Mouse (Mus musculus) embryonic facial prominence, embryonic 11.5 days (tissue): ENCODE results near the gene U2af1l4. TPM values are rescaled to one million over a fixed set of nuclear protein-coding genes. Genes with fewer than 3 reads are reported as not detected.

Source experiments
- ATAC-seq: fragments of 200-750 bp; cut with Nextera tagmentation; replicated peaks from 2 replicates; pipeline ENCODE4 v1.8.0; 2017; ENCODE audit warnings: low read depth; ENCODE audit not compliant: insufficient number of reproducible peaks, low FRiP score, low TSS enrichment
- DNase-seq: peaks from one replicate; pipeline ENCODE4 v3.0.0-alpha.2; 2015; ENCODE audit warnings: low spot score
- H3K27ac ChIP-seq: fragments of 300-500 bp; sonication (generic); replicated peaks from 2 replicates; pipeline ENCODE4 v1.5.1; 2014; ENCODE audit warnings: mild to moderate bottlenecking, low read depth, low read length, control low read depth
- H3K27me3 ChIP-seq: fragments of 300-500 bp; sonication (generic); 2 replicates; pipeline ENCODE4 v1.6.1; 2014; ENCODE audit warnings: mild to moderate bottlenecking, low read length, moderate library complexity, mixed read lengths; ENCODE audit not compliant: control insufficient read depth, insufficient read depth
- H3K36me3 ChIP-seq: fragments of 300-500 bp; sonication (generic); replicated peaks from 2 replicates; pipeline ENCODE4 v1.6.1; 2014; ENCODE audit warnings: low read depth, mild to moderate bottlenecking, low read length, moderate library complexity, mixed read lengths; ENCODE audit not compliant: control insufficient read depth, insufficient read depth
- H3K4me1 ChIP-seq: fragments of 300-500 bp; sonication (generic); 2 replicates; pipeline ENCODE4 v1.6.1; 2014; ENCODE audit warnings: low read length, mixed read lengths; ENCODE audit not compliant: control insufficient read depth, insufficient read depth
- H3K4me2 ChIP-seq: fragments of 300-500 bp; sonication (generic); 2 replicates; pipeline ENCODE4 v1.6.1; 2014; ENCODE audit warnings: low read depth, mild to moderate bottlenecking, control low read depth, low read length, moderate library complexity
- H3K4me3 ChIP-seq: fragments of 300-500 bp; sonication (generic); 2 replicates; pipeline ENCODE4 v1.5.1; 2014; ENCODE audit warnings: low read depth, low read length, control low read depth
- H3K9ac ChIP-seq: fragments of 300-500 bp; sonication (generic); replicated peaks from 2 replicates; pipeline ENCODE4 v1.6.1; 2014; ENCODE audit warnings: mild to moderate bottlenecking, control low read depth, low read length
- H3K9me3 ChIP-seq: fragments of 300-500 bp; sonication (generic); replicated peaks from 2 replicates; pipeline ENCODE4 v1.6.1; 2016; ENCODE audit warnings: mild to moderate bottlenecking, low read length, inconsistent platforms, mixed read lengths; ENCODE audit not compliant: control insufficient read depth
- WGBS: fragments of 180-500 bp; shearing (Covaris S2); extraction: QIAGEN DNeasy Blood & Tissue Kit; methylation state at CpG from one replicate; pipeline ENCODE4 v1.1.7; 2014; 5-methylcytosine and 5-hydroxymethylcytosine counted together
- polyA plus RNA-seq: library from polyadenylated mRNA; unstranded; fragments of >200 nt; fragmentation: Nextera tagmentation; extraction: Ambion mirVana; gene quantifications from 2 replicates; pipeline ENCODE4 v1.2.1, GENCODE M21; 2014

The U2af1l4 gene
- polyA plus RNA-seq, 1 experiment from 2014 or later: 99.9 TPM

- Histone ChIP-seq H3K27me3 (no peaks in the 10 kb centered on the region), H3K27ac (no peak overlapping the region), H3K4me3 (no peak overlapping the region), H3K9ac (no peak overlapping the region), H3K4me1 (0 out of 2 replicates have a peak, but pooled peaks cover 4% of the 10 kb centered on the region), H3K9me3 (no peaks in the 10 kb centered on the region), H3K36me3 (peaks cover 6% of the 10 kb centered on the region), H3K4me2 (no peak overlapping the region)
- ATAC-seq (no peak), DNase-seq (peak; percentile 46)
- WGBS: 23% methylated on average over 10 of the region's 10 CpGs
Observed at GRCm38 (mm10) chr7:30525954-30526353, 37.1 kb upstream of the U2af1l4 start.

GRCm38 (mm10) chr7:30526399-30526798 lies 36.7 kb upstream of the U2af1l4 start:
- H3K27ac ChIP-seq: no peak overlapping the region
- peaks cover 8% of the 10 kb centered on the region for H3K36me3 ChIP-seq
- ATAC-seq (0 out of 2 replicates have a peak, but pooled peaks have one; percentile 21), DNase-seq (no peak)
- H3K4me1 ChIP-seq: 0 out of 2 replicates have a peak, but pooled peaks cover 4% of the 10 kb centered on the region
- WGBS: 10% methylated on average over 15 of the region's 17 CpGs
- no peaks in the 10 kb centered on the region for H3K27me3 ChIP-seq
- no peak overlapping the region for H3K4me3 ChIP-seq
- peak overlapping the region; percentile 10 for H3K9ac ChIP-seq
- H3K9me3 ChIP-seq: no peaks in the 10 kb centered on the region
- H3K4me2 ChIP-seq: no peak overlapping the region

- Histone ChIP-seq H3K4me2 (no peak overlapping the region), H3K27ac (no peak overlapping the region), H3K27me3 (no peaks in the 10 kb centered on the region), H3K9me3 (no peaks in the 10 kb centered on the region), H3K4me1 (0 out of 2 replicates have a peak, but pooled peaks cover 4% of the 10 kb centered on the region), H3K4me3 (no peak overlapping the region), H3K9ac (no peak overlapping the region), H3K36me3 (peaks cover 11% of the 10 kb centered on the region)
- WGBS: 83% methylated on average over 14 of the region's 14 CpGs
- no peak for DNase-seq
- no peak for ATAC-seq
Observed at GRCm38 (mm10) chr7:30526981-30527380, 36.1 kb upstream of the U2af1l4 start.

GRCm38 (mm10) chr7:30531291-30531815 lies 31.7 kb upstream of the U2af1l4 start:
- no peak for DNase-seq
- no peak overlapping the region for H3K4me2 ChIP-seq

GRCm38 (mm10) chr7:30532931-30533330 lies 30.2 kb upstream of the U2af1l4 start:
- Histone ChIP-seq H3K27me3 (no peaks in the 10 kb centered on the region), H3K9me3 (no peaks in the 10 kb centered on the region), H3K9ac (peak overlapping the region; percentile 30; the same call in 1 of the 2 replicates), H3K4me3 (no peak overlapping the region), H3K27ac (no peak overlapping the region), H3K4me1 (no peaks in the 10 kb centered on the region; the same call in 1 of the 2 replicates), H3K4me2 (peak overlapping the region; percentile 6; the same call in 1 of the 2 replicates), H3K36me3 (peaks cover 8% of the 10 kb centered on the region)
- ATAC-seq: 0 out of 2 replicates have a peak, but pooled peaks have one; percentile 7
- DNase-seq: peak; percentile 15
- 13% methylated on average over 8 of the region's 8 CpGs for WGBS

More at GRCm38 (mm10) chr7:30531291-30531815, 31.7 kb upstream of the U2af1l4 start:
- Histone ChIP-seq H3K36me3 (peaks cover 8% of the 10 kb centered on the region), H3K4me1 (peaks cover 4% of the 10 kb centered on the region; the same call in 1 of the 2 replicates), H3K27me3 (no peaks in the 10 kb centered on the region), H3K4me3 (no peak overlapping the region), H3K9me3 (no peaks in the 10 kb centered on the region), H3K9ac (no peak overlapping the region; the same call in 1 of the 2 replicates), H3K27ac (no peak overlapping the region)
- WGBS: 84% methylated on average over 9 of the region's 9 CpGs
- no peak for ATAC-seq

- no peaks in the 10 kb centered on the region; the same call in 1 of the 2 replicates for H3K4me1 ChIP-seq
- ATAC-seq: peak; percentile 50
- H3K27me3 ChIP-seq: no peaks in the 10 kb centered on the region
- WGBS: 6% methylated on average over 26 of the region's 26 CpGs
- H3K4me3 ChIP-seq: peak overlapping the region; percentile 71
- no peak overlapping the region; the same call in 1 of the 2 replicates for H3K27ac ChIP-seq
- H3K9ac ChIP-seq: peak overlapping the region; percentile 77
- H3K9me3 ChIP-seq: no peaks in the 10 kb centered on the region
- peak overlapping the region; percentile 88 for H3K4me2 ChIP-seq
- H3K36me3 ChIP-seq: peaks cover 4% of the 10 kb centered on the region
- no peak for DNase-seq
Observed at GRCm38 (mm10) chr7:30533941-30534632, 29.0 kb upstream of the U2af1l4 start.

GRCm38 (mm10) chr7:30534633-30535577 lies 28.2 kb upstream of the U2af1l4 start, which contains the start of gene Arhgap33:
TSS of gene Arhgap33 (minus strand) at chr7:30535060.
- under 1% methylated on average over 60 of the region's 84 CpGs for WGBS
- Histone ChIP-seq H3K9ac (peak within 1 kb of the TSS; percentile 77), H3K4me1 (no peaks in the 10 kb centered on the region; the same call in 1 of the 2 replicates), H3K27me3 (no peaks in the 10 kb centered on the region), H3K4me2 (peak within 1 kb of the TSS; percentile 88), H3K27ac (no peak within 1 kb of the TSS; the same call in 1 of the 2 replicates), H3K36me3 (peaks cover 4% of the 10 kb centered on the region), H3K4me3 (peak within 1 kb of the TSS; percentile 71), H3K9me3 (no peaks in the 10 kb centered on the region)
- ATAC-seq (peak; percentile 78), DNase-seq (peak; percentile 99)
